Mouse (Mus musculus) urinary bladder, adult 2 months (tissue): ENCODE measurements around the gene Syn3. TPM values are rescaled to one million over a fixed set of nuclear protein-coding genes. Genes with fewer than 3 reads are reported as not detected.
"Not testable (repeated sequence)": the region's sequence is repeated elsewhere in the genome, so short reads cannot be mapped to it uniquely, and the experiment has no call there.

Experiments used
- DNase-seq: peaks from one replicate; pipeline ENCODE4 v3.0.0; 2022; ENCODE audit warnings: low spot score
- polyA plus RNA-seq: library from polyadenylated mRNA; depleted of rRNA; stranded (reverse); fragments of >200 nt; gene quantifications from 2 replicates; pipeline ENCODE4 v1.2.3, GENCODE M21; 2012

Syn3 gene
- polyA plus RNA-seq, 1 experiment, result 0.73 TPM

GRCm38 (mm10) chr10:86153221-86153620 is 345.5 kb downstream of the Syn3 start:
- no peak for DNase-seq

- no peak for DNase-seq
These were observed 347.3 kb downstream of the Syn3 start for GRCm38 (mm10) chr10:86151357-86151756.

- DNase-seq, result no peak
These were observed 348.6 kb downstream of the Syn3 start for GRCm38 (mm10) chr10:86150076-86150475.

DNA sequence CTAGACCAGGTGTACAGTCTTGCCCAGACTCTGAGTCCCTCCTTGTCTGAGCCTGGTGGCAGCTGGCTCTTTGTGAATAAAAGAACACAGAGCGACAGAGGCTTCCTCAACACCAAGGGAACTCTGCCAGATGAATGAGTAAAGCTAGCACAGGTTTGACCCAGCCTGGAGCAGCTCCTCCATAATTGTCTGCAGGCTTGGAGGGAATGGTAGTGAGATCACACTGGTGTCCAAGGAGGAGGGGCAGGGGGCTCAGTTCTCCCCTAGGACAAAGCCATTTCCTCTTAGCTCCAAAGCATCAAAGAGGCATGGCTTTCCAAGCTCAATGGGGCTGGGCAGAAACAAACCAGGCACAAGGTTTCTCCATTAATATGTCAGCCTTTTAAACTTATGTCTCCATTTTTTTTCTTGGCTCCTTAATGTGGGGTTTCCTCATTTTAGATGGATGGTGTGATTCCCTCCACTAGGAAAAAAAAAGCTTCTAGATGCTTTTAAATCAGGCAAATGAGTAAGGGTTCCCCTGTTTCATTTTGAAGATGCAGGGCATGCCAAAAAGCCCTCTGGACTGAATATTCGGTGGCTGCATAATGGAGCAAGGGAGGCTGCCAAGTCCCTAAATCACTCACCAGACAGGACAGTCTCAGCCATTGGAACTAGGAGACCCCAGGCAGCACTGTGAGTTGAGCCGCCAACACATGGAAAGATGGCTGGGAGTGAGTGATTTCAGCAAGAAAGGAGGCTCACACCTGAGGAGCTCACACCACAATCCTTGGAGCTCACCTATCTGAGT is 349.5 kb downstream of the Syn3 start:
- no peak for DNase-seq

- no peak for DNase-seq
These were observed 359.5 kb downstream of the Syn3 start for GRCm38 (mm10) chr10:86139061-86139681.

DNA sequence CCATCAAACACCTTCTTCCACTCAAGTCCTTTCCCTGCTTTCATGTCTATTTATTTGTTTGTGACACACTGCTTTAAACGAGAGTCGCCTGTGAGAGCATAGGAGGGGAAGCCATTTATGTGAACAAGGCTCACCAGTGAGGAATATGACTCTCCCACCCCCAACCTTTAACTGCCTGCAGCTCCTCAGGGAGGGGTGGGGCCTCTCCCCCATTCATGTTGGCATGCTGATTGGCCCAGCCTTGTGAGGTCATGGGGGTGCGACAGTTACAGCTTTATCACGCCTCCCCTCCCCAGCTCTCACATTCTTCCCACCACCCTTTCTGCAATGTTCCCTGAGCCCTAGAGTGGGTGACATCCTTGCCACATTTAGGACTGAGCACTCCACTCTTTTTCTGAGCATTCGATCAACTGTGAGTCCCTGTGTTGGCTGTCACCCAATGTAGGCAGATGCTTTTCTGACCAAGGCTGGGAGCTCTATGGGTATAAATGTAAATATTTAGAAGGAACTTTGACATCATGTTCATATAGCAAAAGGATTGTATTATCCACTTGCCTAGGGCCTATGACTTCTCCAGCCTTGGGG is 361.0 kb downstream of the Syn3 start:
- no peak for DNase-seq

DNA sequence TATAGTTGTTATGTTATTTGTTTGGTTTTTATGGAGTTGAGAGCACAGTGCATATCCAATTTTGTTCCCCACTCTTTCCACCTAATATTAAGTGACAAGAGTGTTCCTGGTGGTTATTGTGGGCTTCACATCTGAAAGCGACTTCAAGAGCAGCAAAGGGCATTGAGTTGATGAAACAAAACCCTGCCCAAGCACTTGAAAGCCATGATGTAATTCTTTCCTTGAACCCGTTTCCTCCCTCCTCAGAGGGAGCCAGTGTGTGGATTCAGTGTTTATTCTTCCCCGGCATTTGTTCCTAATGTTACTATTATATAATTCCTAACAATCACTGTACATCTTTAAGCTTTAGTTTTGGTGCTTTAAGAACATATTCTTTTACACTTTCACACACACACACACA is 361.6 kb downstream of the Syn3 start:
- DNase-seq, result no peak

DNA sequence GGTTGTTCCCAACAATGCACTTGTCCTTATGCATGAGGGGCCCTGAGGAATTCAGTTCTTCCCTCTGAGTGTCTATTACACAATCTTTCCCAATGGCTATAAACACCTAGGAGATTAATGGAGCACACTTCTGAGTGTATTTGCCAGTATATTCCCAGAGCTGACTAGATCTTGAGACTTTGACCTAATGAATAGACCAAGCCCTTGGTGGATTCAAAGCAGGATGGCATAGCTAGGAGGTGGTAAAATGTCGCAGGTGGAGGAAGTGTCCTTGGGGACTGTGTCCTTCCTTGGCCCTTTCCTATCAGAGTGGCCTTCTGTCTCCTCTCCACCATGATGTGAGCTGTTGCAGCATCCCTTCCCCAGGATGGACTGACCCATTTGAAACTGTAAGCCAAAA is 362.4 kb downstream of the Syn3 start:
- no peak for DNase-seq

GRCm38 (mm10) chr10:86134848-86135247 is 363.8 kb downstream of the Syn3 start:
- no peak for DNase-seq

DNA sequence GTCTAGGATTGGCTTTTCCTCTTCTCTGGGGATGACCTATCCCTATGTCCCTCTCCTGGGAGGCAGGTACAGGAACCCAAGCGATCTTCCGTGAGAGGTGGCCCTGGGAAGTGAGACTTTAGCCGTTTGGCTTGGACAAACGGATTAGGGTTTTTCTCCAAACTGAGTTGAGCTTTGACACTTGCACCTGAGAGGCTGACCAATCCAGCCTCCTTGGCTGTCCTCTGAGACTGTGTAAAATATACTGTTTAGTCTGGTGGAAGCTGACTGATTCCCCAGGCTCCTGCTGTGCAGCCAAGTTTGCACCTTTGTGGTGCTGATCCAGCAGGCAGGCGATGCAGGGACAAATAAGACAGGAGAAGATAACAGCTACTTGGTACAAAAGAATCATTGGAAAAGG is 364.4 kb downstream of the Syn3 start:
- no peak for DNase-seq

DNA sequence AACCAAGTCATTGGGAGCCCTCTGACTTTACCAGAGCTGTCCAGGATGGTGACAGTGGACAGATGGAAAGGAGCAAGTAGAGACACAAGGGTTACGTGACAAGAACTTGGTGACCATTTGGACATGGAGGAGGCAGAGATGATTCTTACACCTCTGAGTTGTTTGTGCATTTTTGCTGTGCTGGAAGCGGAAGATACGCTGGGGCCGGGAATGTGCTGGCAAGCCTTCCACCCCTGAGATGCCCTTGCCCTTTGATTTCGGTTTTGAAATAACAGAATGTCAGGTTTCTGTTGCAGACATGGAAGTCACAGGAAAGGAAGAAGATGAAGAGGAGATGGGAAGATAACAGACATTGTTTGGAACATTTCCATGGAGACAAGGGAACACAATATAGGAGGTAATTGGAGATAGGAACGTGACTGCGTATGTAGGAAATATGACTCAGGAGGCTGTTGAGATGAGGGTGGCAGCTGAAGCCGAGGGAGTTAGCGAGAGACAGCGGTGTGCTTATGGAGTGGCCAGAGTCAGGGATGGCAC is 366.2 kb downstream of the Syn3 start:
- DNase-seq, result no peak

DNA sequence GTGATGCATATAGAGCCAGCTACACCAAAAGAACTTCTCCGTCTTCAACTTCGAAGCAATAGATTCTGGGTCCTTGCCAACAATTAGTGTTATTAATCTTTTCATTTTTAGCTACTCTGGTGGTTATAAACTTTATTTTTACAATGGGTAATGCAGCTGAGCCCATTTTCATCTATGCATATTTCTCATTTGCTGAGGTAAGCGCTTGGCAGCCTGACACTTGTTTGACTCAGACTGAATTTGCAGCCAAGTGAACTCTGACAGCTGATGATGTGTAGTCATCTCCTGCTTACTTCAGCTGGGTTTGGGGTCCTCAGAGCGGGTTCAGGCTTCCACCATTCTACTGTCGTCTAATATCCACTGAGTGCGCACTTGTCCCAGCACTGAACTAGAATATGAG is 369.6 kb downstream of the Syn3 start:
- no peak for DNase-seq

DNA sequence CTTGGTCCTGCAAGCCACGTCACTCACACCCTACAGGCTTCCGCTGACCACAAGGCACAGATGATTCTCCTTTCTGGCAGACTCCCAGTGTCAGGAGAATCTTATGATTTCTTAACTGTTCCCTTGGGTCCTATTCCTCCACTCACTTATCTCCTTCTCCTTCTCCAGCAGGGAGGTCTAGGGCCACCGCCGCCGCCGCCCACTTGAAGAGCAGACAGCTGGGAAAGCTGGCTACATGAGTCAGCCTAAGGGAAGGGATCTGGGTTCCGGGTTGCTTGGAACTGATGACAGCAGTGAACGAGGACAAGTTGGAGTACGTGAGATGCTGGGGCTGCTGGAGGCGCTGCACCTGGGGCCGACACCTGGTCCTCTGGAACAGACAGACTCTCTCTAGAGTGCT is 372.2 kb downstream of the Syn3 start:
- no peak for DNase-seq

DNA sequence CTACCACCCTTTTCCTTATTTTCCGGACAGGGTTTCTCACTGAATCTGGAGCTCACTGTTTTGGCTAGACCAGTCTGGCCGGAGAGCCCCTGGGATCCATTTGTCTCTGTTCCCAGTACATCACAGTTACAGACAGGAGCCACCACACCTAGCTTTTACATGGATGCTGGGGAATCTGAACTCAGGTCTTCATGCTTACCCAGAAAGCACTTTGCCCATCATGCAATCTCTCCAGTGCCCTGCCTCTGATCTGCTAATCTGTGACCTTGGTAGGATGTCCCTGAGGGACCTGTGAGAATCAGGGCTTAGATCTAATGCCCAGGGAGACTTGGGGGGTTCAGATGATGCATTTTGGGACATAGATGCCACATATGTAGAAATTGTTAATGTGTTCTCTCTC is 373.3 kb downstream of the Syn3 start:
- no peak for DNase-seq

- DNase-seq, result no peak
These were observed 374.6 kb downstream of the Syn3 start for GRCm38 (mm10) chr10:86124115-86124514.

DNA sequence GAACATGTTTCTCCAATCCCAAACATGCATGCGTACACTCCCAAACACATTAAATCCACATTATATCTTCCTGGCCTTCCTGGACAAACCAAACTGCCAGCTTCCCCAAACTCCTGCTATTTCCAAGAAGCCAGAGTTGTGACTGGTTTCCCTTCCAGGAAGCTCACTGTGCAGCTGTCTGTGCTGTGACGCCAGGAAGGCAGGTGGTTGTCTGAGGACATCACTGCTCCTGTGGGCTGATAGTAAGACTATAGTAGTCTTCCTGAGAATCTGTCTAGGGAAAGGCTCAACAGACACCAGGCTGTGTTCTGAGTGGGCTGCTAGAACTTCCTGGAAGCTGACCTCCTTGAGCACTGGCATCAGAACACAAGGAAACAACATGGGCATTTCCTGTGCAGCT is 375.5 kb downstream of the Syn3 start:
- no peak for DNase-seq

- not testable (repeated sequence) for DNase-seq
These were observed 376.2 kb downstream of the Syn3 start for GRCm38 (mm10) chr10:86122456-86122855.

DNA sequence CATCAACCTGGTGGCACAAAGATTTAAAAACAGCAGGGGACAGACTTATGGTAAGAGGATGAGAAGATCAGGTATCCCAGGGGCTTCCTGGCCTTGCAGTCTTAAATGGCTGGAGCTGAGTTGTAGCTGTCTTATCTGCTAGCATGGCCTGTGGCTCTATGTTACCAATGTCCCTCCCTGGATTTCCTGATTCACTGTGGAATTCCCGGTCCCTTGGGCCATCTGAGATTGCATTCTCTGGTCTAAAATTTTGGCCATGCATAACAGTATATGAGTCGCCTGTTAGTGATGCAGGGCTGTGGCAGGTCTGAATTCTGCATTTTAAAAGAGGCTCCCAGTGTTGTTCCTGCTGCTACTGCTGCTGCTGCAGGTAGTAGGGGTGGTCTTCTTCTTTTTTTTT is 382.4 kb downstream of the Syn3 start:
- DNase-seq, result no peak

GRCm38 (mm10) chr10:86114431-86114848 is 384.3 kb downstream of the Syn3 start:
- no peak for DNase-seq

GRCm38 (mm10) chr10:86108797-86109196 is 389.9 kb downstream of the Syn3 start:
- DNase-seq, result no peak

- no peak for DNase-seq
These were observed 391.0 kb downstream of the Syn3 start for GRCm38 (mm10) chr10:86107681-86108080.

- no peak for DNase-seq
These were observed 394.7 kb downstream of the Syn3 start for GRCm38 (mm10) chr10:86103976-86104375.

- no peak for DNase-seq
These were observed 398.3 kb downstream of the Syn3 start for GRCm38 (mm10) chr10:86100281-86100851.
